Mouse (Mus musculus) small intestine, adult 2 months (tissue): Measurements from ENCODE around the gene Dpp6. TPM values are rescaled to one million over a fixed set of nuclear protein-coding genes. Genes with fewer than 3 reads are reported as not detected.
"Not testable (repeated sequence)": the region's sequence is repeated elsewhere in the genome, so short reads cannot be mapped to it uniquely, and the experiment has no call there.

Experiments
- H3K27ac ChIP-seq: fragments of 200-500 bp; 2 replicates; pipeline ENCODE4 v1.5.1; 2012; ENCODE audit warnings: low read depth, low read length, control low read depth, inconsistent platforms; ENCODE audit not compliant: insufficient read depth
- H3K27me3 ChIP-seq: fragments of 200-500 bp; 2 replicates; pipeline ENCODE4 v1.6.1; 2012; ENCODE audit warnings: mild to moderate bottlenecking, moderate library complexity, low read length, inconsistent platforms; ENCODE audit not compliant: control insufficient read depth, insufficient read depth
- H3K36me3 ChIP-seq: fragments of 200-500 bp; 2 replicates; pipeline ENCODE4 v1.6.1; 2012; ENCODE audit warnings: mild to moderate bottlenecking, low read length, control low read depth, inconsistent platforms; ENCODE audit not compliant: control insufficient read depth, insufficient read depth
- H3K4me1 ChIP-seq: fragments of 200-500 bp; 2 replicates; pipeline ENCODE4 v1.6.1; 2012; ENCODE audit warnings: low read length, inconsistent platforms, mixed read lengths; ENCODE audit not compliant: control insufficient read depth, insufficient read depth, insufficient read length
- H3K4me3 ChIP-seq: fragments of 200-500 bp; 2 replicates; pipeline ENCODE4 v1.5.1; 2012; ENCODE audit warnings: low read depth, mild to moderate bottlenecking, control low read depth, inconsistent platforms, low read length, moderate library complexity
- CTCF ChIP-seq: fragments of 200-500 bp; IDR thresholded peaks from 2 replicates; pipeline ENCODE4 v1.5.1; 2012; ENCODE audit warnings: low read depth, mild to moderate bottlenecking, control low read depth, inconsistent platforms, low read length, moderate library complexity, mixed read lengths; ENCODE audit not compliant: insufficient replicate concordance, insufficient read length; ENCODE audit errors: extremely low read depth
- POLR2A ChIP-seq: fragments of 200-500 bp; IDR thresholded peaks from 2 replicates; pipeline ENCODE4 v1.6.1; 2012; ENCODE audit warnings: low read depth, mild to moderate bottlenecking, control low read depth, inconsistent platforms, low read length, moderate library complexity
- WGBS: fragments of 180-500 bp; shearing (Covaris S2); methylation state at CpG from one replicate; pipeline ENCODE4 v1.1.7; 2018; 5-methylcytosine and 5-hydroxymethylcytosine counted together
- polyA plus RNA-seq: library from polyadenylated mRNA; depleted of rRNA; stranded (reverse); fragments of >200 nt; gene quantifications from 2 replicates; pipeline ENCODE4 v1.2.3, GENCODE M21; 2012

Gene Dpp6
- polyA plus RNA-seq, 1 experiment: 0.41 TPM

GRCm38 (mm10) chr5:27486138-27486537, 669.1 kb downstream of the Dpp6 start:
- Histone ChIP-seq H3K4me3 (no peak overlapping the region), H3K36me3 (no peaks in the 10 kb centered on the region), H3K27ac (no peak overlapping the region), H3K4me1 (no peaks in the 10 kb centered on the region), H3K27me3 (no peaks in the 10 kb centered on the region)
- WGBS: 37% methylated on average over 1 of the region's 1 CpGs
- no peak for TF ChIP-seq POLR2A
- TF ChIP-seq CTCF: no peak

- no peak overlapping the region for H3K27ac ChIP-seq
- H3K4me1 ChIP-seq: no peaks in the 10 kb centered on the region
- H3K36me3 ChIP-seq: no peaks in the 10 kb centered on the region
- 91% methylated on average over 4 of the region's 4 CpGs for WGBS
- H3K4me3 ChIP-seq: no peak overlapping the region
- TF ChIP-seq POLR2A (no peak), CTCF (no peak)
- H3K27me3 ChIP-seq: no peaks in the 10 kb centered on the region
Observed at GRCm38 (mm10) chr5:27490942-27491341, 673.9 kb downstream of the Dpp6 start.

GRCm38 (mm10) chr5:27501338-27501737, 684.3 kb downstream of the Dpp6 start, which contains the start of gene Speer4b:
Speer4b (minus strand) TSS chr5:27501438.
- not testable (repeated sequence) for H3K4me1 ChIP-seq, H3K36me3 ChIP-seq, H3K4me3 ChIP-seq, H3K27ac ChIP-seq, H3K27me3 ChIP-seq
- WGBS: 26% methylated on average over 1 of the region's 1 CpGs

- TF ChIP-seq CTCF (no peak), POLR2A (no peak)
- Histone ChIP-seq H3K27ac (no peak overlapping the region), H3K4me3 (no peak overlapping the region), H3K27me3 (no peaks in the 10 kb centered on the region), H3K36me3 (no peaks in the 10 kb centered on the region), H3K4me1 (no peaks in the 10 kb centered on the region)
Observed at GRCm38 (mm10) chr5:27518716-27519115, 701.7 kb downstream of the Dpp6 start.

- Histone ChIP-seq H3K4me1 (no peaks in the 10 kb centered on the region), H3K36me3 (no peaks in the 10 kb centered on the region), H3K27me3 (no peaks in the 10 kb centered on the region), H3K27ac (no peak overlapping the region), H3K4me3 (no peak overlapping the region)
- WGBS: 89% methylated on average over 1 of the region's 1 CpGs
- no peak for TF ChIP-seq CTCF
- TF ChIP-seq POLR2A: no peak
Observed at GRCm38 (mm10) chr5:27526906-27527305, 709.9 kb downstream of the Dpp6 start.

- Histone ChIP-seq H3K4me3 (no peak overlapping the region), H3K4me1 (no peaks in the 10 kb centered on the region), H3K36me3 (no peaks in the 10 kb centered on the region), H3K27ac (no peak overlapping the region), H3K27me3 (no peaks in the 10 kb centered on the region)
- WGBS: 12% methylated on average over 2 of the region's 2 CpGs
- no peak for TF ChIP-seq POLR2A
- TF ChIP-seq CTCF: no peak
Observed at GRCm38 (mm10) chr5:27544816-27545270, 727.8 kb downstream of the Dpp6 start.

GRCm38 (mm10) chr5:27549291-27549690, 732.3 kb downstream of the Dpp6 start:
- 77% methylated on average over 4 of the region's 4 CpGs for WGBS
- TF ChIP-seq CTCF: no peak
- TF ChIP-seq POLR2A: no peak
- H3K4me3 ChIP-seq: no peak overlapping the region
- H3K27me3 ChIP-seq: no peaks in the 10 kb centered on the region
- no peak overlapping the region for H3K27ac ChIP-seq
- H3K4me1 ChIP-seq: no peaks in the 10 kb centered on the region
- H3K36me3 ChIP-seq: no peaks in the 10 kb centered on the region

- H3K36me3 ChIP-seq: no peaks in the 10 kb centered on the region
Observed at GRCm38 (mm10) chr5:27565700-27566099, 748.7 kb downstream of the Dpp6 start.

More at GRCm38 (mm10) chr5:27565700-27566099, 748.7 kb downstream of the Dpp6 start:
- WGBS: 58% methylated on average over 7 of the region's 7 CpGs
- Histone ChIP-seq H3K27me3 (no peaks in the 10 kb centered on the region), H3K4me3 (no peak overlapping the region), H3K27ac (no peak overlapping the region), H3K4me1 (no peaks in the 10 kb centered on the region)
- TF ChIP-seq POLR2A (no peak), CTCF (no peak)
